Mouse (Mus musculus): ENCODE results near the gene Slc8a1.

DNA sequence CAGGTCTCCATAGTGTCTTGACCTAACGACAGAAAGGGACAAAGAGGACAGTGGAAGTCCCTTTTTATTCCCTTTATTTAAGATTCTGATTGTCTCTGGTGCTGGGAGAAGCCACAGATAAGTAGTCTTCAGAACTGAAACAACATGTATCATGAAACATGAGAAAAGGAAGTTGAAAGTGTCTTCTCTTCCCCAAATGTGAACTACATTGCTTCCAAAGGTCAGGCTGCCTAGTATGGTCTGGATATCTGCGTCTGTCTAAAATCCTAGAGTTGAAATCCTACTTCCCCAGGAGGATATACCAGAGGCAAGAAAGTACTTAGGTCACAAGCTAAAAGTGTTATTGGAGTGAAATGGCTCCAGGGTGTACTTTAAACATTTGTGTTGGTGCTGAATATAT lies 34.9 kb downstream of the Slc8a1 start:
- no peak for TF ChIP-seq TCF12 (IDR thresholded peaks at IDR 0.05; ENCODE audit: low read depth, low read length)
- TF ChIP-seq POLR2A (IDR thresholded peaks at IDR 0.05; ENCODE audit: low read depth, low read length), result no peak
- TF ChIP-seq POLR2AphosphoS2 (IDR thresholded peaks at IDR 0.05; ENCODE audit: low read depth, low read length), result no peak
- TF ChIP-seq MYC (IDR thresholded peaks at IDR 0.05; ENCODE audit: low read depth, low read length), result no peak
- no peak for TF ChIP-seq MAZ (IDR thresholded peaks at IDR 0.05; ENCODE audit: low read depth, low read length)
